Mouse (Mus musculus) liver, embryonic 11.5 days (tissue): ENCODE measurements around the gene H2-M10.4. TPM values are rescaled to one million over a fixed set of nuclear protein-coding genes. Genes with fewer than 3 reads are reported as not detected.

ENCODE experiments used
- ATAC-seq: fragments of 200-750 bp; cut with Nextera tagmentation; replicated peaks from 2 replicates; pipeline ENCODE4 v1.8.0; 2017; ENCODE audit warnings: moderate number of reproducible peaks, mild to moderate bottlenecking, moderate TSS enrichment, moderate library complexity; ENCODE audit not compliant: low FRiP score
- DNase-seq: peaks from one replicate; pipeline ENCODE4 v3.0.0-alpha.2; 2017; ENCODE audit warnings: low spot score
- H3K27ac ChIP-seq: fragments of 300-500 bp; sonication (generic); 2 replicates; pipeline ENCODE4 v1.5.1; 2014; ENCODE audit warnings: mild to moderate bottlenecking, low read depth, low read length, control low read depth
- H3K27me3 ChIP-seq: fragments of 300-500 bp; sonication (generic); replicated peaks from 2 replicates; pipeline ENCODE4 v1.6.1; 2014; ENCODE audit warnings: low read length, mixed read lengths; ENCODE audit not compliant: control insufficient read depth, insufficient read depth
- H3K36me3 ChIP-seq: fragments of 300-500 bp; sonication (generic); 2 replicates; pipeline ENCODE4 v1.6.1; 2014; ENCODE audit warnings: mild to moderate bottlenecking, low read length, moderate library complexity, mixed read lengths; ENCODE audit not compliant: control insufficient read depth, insufficient read depth
- H3K4me1 ChIP-seq: fragments of 300-500 bp; sonication (generic); replicated peaks from 2 replicates; pipeline ENCODE4 v1.6.1; 2014; ENCODE audit warnings: low read length, mixed read lengths; ENCODE audit not compliant: control insufficient read depth, insufficient read depth
- H3K4me2 ChIP-seq: fragments of 300-500 bp; sonication (generic); 2 replicates; pipeline ENCODE4 v1.6.1; 2014; ENCODE audit warnings: mild to moderate bottlenecking, control low read depth, moderate library complexity
- H3K4me3 ChIP-seq: fragments of 300-500 bp; sonication (generic); 2 replicates; pipeline ENCODE4 v1.5.1; 2014; ENCODE audit warnings: low read depth, low read length, control low read depth
- H3K9ac ChIP-seq: fragments of 300-500 bp; sonication (generic); 2 replicates; pipeline ENCODE4 v1.6.1; 2014; ENCODE audit warnings: low read depth, low read length, control low read depth
- H3K9me3 ChIP-seq: fragments of 300-500 bp; sonication (generic); 2 replicates; pipeline ENCODE4 v1.6.1; 2016; ENCODE audit warnings: low read length, inconsistent platforms, mixed read lengths; ENCODE audit not compliant: control insufficient read depth
- WGBS: fragments of 180-500 bp; shearing (Covaris S2); extraction: QIAGEN DNeasy Blood & Tissue Kit; methylation state at CpG from one replicate; pipeline ENCODE4 v1.1.7; 2014; 5-methylcytosine and 5-hydroxymethylcytosine counted together
- polyA plus RNA-seq: library from polyadenylated mRNA; unstranded; fragments of >200 nt; fragmentation: Nextera tagmentation; extraction: Ambion mirVana; gene quantifications from 2 replicates; pipeline ENCODE4 v1.2.1, GENCODE M21; 2014

Gene H2-M10.4
- polyA plus RNA-seq, 1 experiment from 2014 or later, result not detected

DNA sequence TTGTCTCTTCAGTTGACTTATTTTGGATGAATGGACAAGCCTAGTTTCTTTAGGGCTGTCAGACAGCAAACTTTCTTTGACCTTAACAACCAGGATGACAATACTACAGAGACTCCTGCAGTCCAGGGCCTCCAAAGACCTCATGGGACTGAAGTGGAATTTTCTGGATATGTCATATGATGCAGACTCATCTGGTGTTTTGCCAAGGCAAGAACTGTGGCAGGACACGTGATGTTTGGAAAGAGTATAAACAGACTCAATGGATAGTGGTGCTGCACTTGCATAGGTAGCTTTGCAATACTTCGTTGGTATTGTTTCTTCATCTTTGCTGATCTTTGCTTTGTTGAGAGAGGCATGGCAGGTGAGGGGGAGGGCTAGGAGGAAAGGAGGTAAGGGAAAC, 44.7 kb downstream of the H2-M10.4 start:
- WGBS, result 44% methylated on average over 2 of the region's 2 CpGs
- ATAC-seq (no peak), DNase-seq (no peak)
- Histone ChIP-seq H3K27me3 (no peaks in the 10 kb centered on the region), H3K4me1 (no peaks in the 10 kb centered on the region), H3K4me3 (no peak overlapping the region), H3K9me3 (no peaks in the 10 kb centered on the region), H3K9ac (no peak overlapping the region), H3K36me3 (no peaks in the 10 kb centered on the region), H3K4me2 (no peak overlapping the region), H3K27ac (no peak overlapping the region)

DNA sequence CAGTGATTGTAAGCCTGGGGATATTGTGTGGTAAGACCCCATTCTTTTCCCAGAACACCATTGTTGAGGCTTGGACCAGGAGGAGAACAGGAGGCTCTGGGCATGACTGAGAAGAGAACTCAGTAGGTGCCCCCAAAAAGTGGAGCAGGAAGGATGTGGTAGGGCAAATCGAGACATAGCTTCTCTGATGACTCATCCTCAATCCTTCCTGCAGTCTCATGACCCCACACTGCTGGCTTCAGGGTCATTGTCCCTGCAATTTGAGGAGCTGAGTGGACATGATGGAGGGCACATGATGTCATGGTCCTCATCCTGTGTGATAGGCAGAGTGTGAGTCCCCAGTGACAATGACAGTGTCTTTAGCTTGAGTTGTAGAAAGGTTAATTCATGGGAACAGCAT, 46.7 kb downstream of the H2-M10.4 start:
- no peak overlapping the region for H3K4me3 ChIP-seq
- H3K27ac ChIP-seq, result no peak overlapping the region
- DNase-seq (no peak), ATAC-seq (no peak)
- H3K4me1 ChIP-seq, result no peaks in the 10 kb centered on the region
- no peak overlapping the region for H3K9ac ChIP-seq
- H3K36me3 ChIP-seq, result no peaks in the 10 kb centered on the region
- no peaks in the 10 kb centered on the region for H3K27me3 ChIP-seq
- H3K9me3 ChIP-seq, result no peaks in the 10 kb centered on the region
- no peak overlapping the region for H3K4me2 ChIP-seq
- 23% methylated on average over 1 of the region's 1 CpGs for WGBS

- no peak for ATAC-seq
- WGBS, result 77% methylated on average over 1 of the region's 1 CpGs
- H3K27me3 ChIP-seq, result no peaks in the 10 kb centered on the region
- H3K27ac ChIP-seq, result no peak overlapping the region
- H3K36me3 ChIP-seq, result no peaks in the 10 kb centered on the region
- H3K9me3 ChIP-seq, result no peaks in the 10 kb centered on the region
- no peak overlapping the region for H3K4me3 ChIP-seq
- H3K4me2 ChIP-seq, result no peak overlapping the region
- H3K9ac ChIP-seq, result no peak overlapping the region
- no peaks in the 10 kb centered on the region for H3K4me1 ChIP-seq
- DNase-seq, result no peak
Observed at GRCm38 (mm10) chr17:36414361-36414760, 47.8 kb downstream of the H2-M10.4 start.

Other genes with a start within 250 kb of the H2-M10.4 start
- gene Rpp21, start 204.3 kb downstream of the H2-M10.4 start, polyA plus RNA-seq, result 101 and 112 TPM in 2 replicates
- gene Trim39, start 190.1 kb downstream of the H2-M10.4 start, polyA plus RNA-seq, result 13.1 and 14.9 TPM in 2 replicates
- 0.25 TPM in 1 of 2 replicates, not detected in the other for gene H2-M10.2, start 175.8 kb downstream of the H2-M10.4 start, polyA plus RNA-seq
- not detected in 2 replicates for gene H2-M10.1, start 136.2 kb downstream of the H2-M10.4 start, polyA plus RNA-seq
- gene H2-M10.3, start 93.9 kb downstream of the H2-M10.4 start, polyA plus RNA-seq, result not detected in 2 replicates
- not detected in 2 replicates for gene H2-M11, start 84.7 kb upstream of the H2-M10.4 start, polyA plus RNA-seq
- gene H2-M9, start 180.3 kb upstream of the H2-M10.4 start, polyA plus RNA-seq, result not detected in 2 replicates
- not detected in 2 replicates for gene H2-M1, start 209.9 kb upstream of the H2-M10.4 start, polyA plus RNA-seq